Mouse (Mus musculus) midbrain, embryonic 10.5 days (tissue): ENCODE data around the gene Gm340. TPM values are rescaled to one million over a fixed set of nuclear protein-coding genes. Genes with fewer than 3 reads are reported as not detected.

ENCODE experiments used
- DNase-seq: peaks from one replicate; pipeline ENCODE4 v3.0.0-alpha.2; 2017; ENCODE audit warnings: low spot score
- H3K27ac ChIP-seq: fragments of 300-500 bp; sonication (generic); replicated peaks from 2 replicates; pipeline ENCODE4 v1.5.1; 2016; ENCODE audit warnings: mild to moderate bottlenecking
- H3K27me3 ChIP-seq: fragments of 300-500 bp; sonication (generic); 2 replicates; pipeline ENCODE4 v1.6.1; 2016; ENCODE audit warnings: low read depth, mild to moderate bottlenecking; ENCODE audit not compliant: poor library complexity, severe bottlenecking
- H3K36me3 ChIP-seq: fragments of 300-500 bp; sonication (generic); 2 replicates; pipeline ENCODE4 v1.6.1; 2016; ENCODE audit warnings: mild to moderate bottlenecking, moderate library complexity
- H3K4me1 ChIP-seq: fragments of 300-500 bp; sonication (generic); 2 replicates; pipeline ENCODE4 v1.6.1; 2016
- H3K4me3 ChIP-seq: fragments of 300-500 bp; sonication (generic); 2 replicates; pipeline ENCODE4 v1.5.1; 2016; ENCODE audit warnings: mild to moderate bottlenecking, moderate library complexity
- H3K9me3 ChIP-seq: fragments of 300-500 bp; sonication (generic); replicated peaks from 2 replicates; pipeline ENCODE4 v1.6.1; 2016; ENCODE audit warnings: mild to moderate bottlenecking
- WGBS: fragments of 180-500 bp; shearing (Covaris S2); methylation state at CpG from one replicate; pipeline ENCODE4 v1.1.7; 2016; 5-methylcytosine and 5-hydroxymethylcytosine counted together
- polyA plus RNA-seq: library from polyadenylated mRNA; unstranded; fragments of >200 nt; fragmentation: Nextera tagmentation; extraction: Ambion mirVana; gene quantifications from 2 replicates; pipeline ENCODE4 v1.2.1, GENCODE M21; 2016

The Gm340 gene
- polyA plus RNA-seq, 1 experiment from 2014 or later = 2.4 TPM

GRCm38 (mm10) chr19:41587431-41588222 lies 5.5 kb downstream of the Gm340 start:
- WGBS = 87% methylated on average over 20 of the region's 20 CpGs
- Histone ChIP-seq H3K27me3 (no peaks in the 10 kb centered on the region), H3K27ac (no peak overlapping the region), H3K36me3 (peaks cover 38% of the 10 kb centered on the region), H3K4me3 (no peak overlapping the region), H3K9me3 (no peaks in the 10 kb centered on the region), H3K4me1 (peaks cover 10% of the 10 kb centered on the region; the same call in 1 of the 2 replicates)
- DNase-seq = no peak

- 84% methylated on average over 7 of the region's 7 CpGs for WGBS
Observed at GRCm38 (mm10) chr19:41589026-41589425, 6.9 kb downstream of the Gm340 start.

GRCm38 (mm10) chr19:41589681-41590080 lies 7.5 kb downstream of the Gm340 start:
- Histone ChIP-seq H3K4me1 (peaks cover 10% of the 10 kb centered on the region; the same call in 1 of the 2 replicates), H3K36me3 (peaks cover 18% of the 10 kb centered on the region), H3K27ac (no peak overlapping the region), H3K27me3 (no peaks in the 10 kb centered on the region), H3K9me3 (no peaks in the 10 kb centered on the region), H3K4me3 (no peak overlapping the region)
- DNase-seq = no peak
- 85% methylated on average over 8 of the region's 8 CpGs for WGBS

More at GRCm38 (mm10) chr19:41589026-41589425, 6.9 kb downstream of the Gm340 start:
- DNase-seq = no peak
- Histone ChIP-seq H3K4me3 (no peak overlapping the region), H3K27me3 (no peaks in the 10 kb centered on the region), H3K9me3 (no peaks in the 10 kb centered on the region), H3K4me1 (peaks cover 10% of the 10 kb centered on the region; the same call in 1 of the 2 replicates), H3K36me3 (peaks cover 24% of the 10 kb centered on the region), H3K27ac (no peak overlapping the region)

- 85% methylated on average over 12 of the region's 12 CpGs for WGBS
Observed at GRCm38 (mm10) chr19:41591808-41592207, 9.6 kb downstream of the Gm340 start.

GRCm38 (mm10) chr19:41597170-41597894 lies 15.2 kb downstream of the Gm340 start:
- no peaks in the 10 kb centered on the region for H3K27me3 ChIP-seq
- WGBS = 86% methylated on average over 6 of the region's 6 CpGs

More at GRCm38 (mm10) chr19:41591808-41592207, 9.6 kb downstream of the Gm340 start:
- Histone ChIP-seq H3K36me3 (no peaks in the 10 kb centered on the region), H3K4me1 (peaks cover 15% of the 10 kb centered on the region), H3K27ac (no peak overlapping the region), H3K4me3 (no peak overlapping the region), H3K27me3 (no peaks in the 10 kb centered on the region), H3K9me3 (no peaks in the 10 kb centered on the region)
- DNase-seq = no peak

GRCm38 (mm10) chr19:41600647-41601046 lies 18.5 kb downstream of the Gm340 start:
- no peaks in the 10 kb centered on the region for H3K9me3 ChIP-seq
- H3K4me3 ChIP-seq = no peak overlapping the region
- H3K27ac ChIP-seq = 0 out of 2 replicates have a peak overlapping the region, but pooled peaks have one; percentile 11
- H3K36me3 ChIP-seq = peaks cover 27% of the 10 kb centered on the region
- WGBS = 61% methylated on average over 11 of the region's 11 CpGs
- H3K4me1 ChIP-seq = peaks cover 10% of the 10 kb centered on the region
- no peak for DNase-seq
- no peaks in the 10 kb centered on the region for H3K27me3 ChIP-seq

More at GRCm38 (mm10) chr19:41597170-41597894, 15.2 kb downstream of the Gm340 start:
- Histone ChIP-seq H3K9me3 (no peaks in the 10 kb centered on the region), H3K4me1 (peaks cover 15% of the 10 kb centered on the region), H3K27ac (no peak overlapping the region), H3K36me3 (peaks cover 11% of the 10 kb centered on the region; the same call in 1 of the 2 replicates), H3K4me3 (no peak overlapping the region)
- no peak for DNase-seq

- WGBS = 87% methylated on average over 10 of the region's 10 CpGs
- Histone ChIP-seq H3K9me3 (no peaks in the 10 kb centered on the region), H3K36me3 (peaks cover 52% of the 10 kb centered on the region), H3K27ac (no peak overlapping the region), H3K27me3 (peaks cover 5% of the 10 kb centered on the region), H3K4me1 (no peaks in the 10 kb centered on the region), H3K4me3 (no peak overlapping the region)
- DNase-seq = no peak
Observed at GRCm38 (mm10) chr19:41606208-41606987, 24.2 kb downstream of the Gm340 start.

GRCm38 (mm10) chr19:41611683-41612082 lies 29.5 kb downstream of the Gm340 start:
- Histone ChIP-seq H3K27me3 (peaks cover 47% of the 10 kb centered on the region), H3K27ac (no peak overlapping the region), H3K36me3 (peaks cover 23% of the 10 kb centered on the region), H3K4me1 (peaks cover 42% of the 10 kb centered on the region), H3K9me3 (no peaks in the 10 kb centered on the region), H3K4me3 (no peak overlapping the region)
- WGBS = 87% methylated on average over 6 of the region's 6 CpGs
- DNase-seq = no peak

- Histone ChIP-seq H3K4me3 (peak overlapping the region; percentile 36), H3K4me1 (peaks cover 61% of the 10 kb centered on the region)
- peak; percentile 63 for DNase-seq
Observed at GRCm38 (mm10) chr19:41613325-41614087, 31.3 kb downstream of the Gm340 start.

GRCm38 (mm10) chr19:41615606-41616224 lies 33.5 kb downstream of the Gm340 start:
- 45% methylated on average over 11 of the region's 11 CpGs for WGBS
- H3K27me3 ChIP-seq = peaks cover 76% of the 10 kb centered on the region
- DNase-seq = peak; percentile 77
- no peaks in the 10 kb centered on the region for H3K9me3 ChIP-seq
- peaks cover 65% of the 10 kb centered on the region for H3K4me1 ChIP-seq
- H3K4me3 ChIP-seq = no peak overlapping the region
- peak overlapping the region; percentile 19; the same call in 1 of the 2 replicates for H3K27ac ChIP-seq
- peaks cover 5% of the 10 kb centered on the region for H3K36me3 ChIP-seq

More at GRCm38 (mm10) chr19:41613325-41614087, 31.3 kb downstream of the Gm340 start:
- Histone ChIP-seq H3K27ac (peak overlapping the region; percentile 57), H3K27me3 (peaks cover 63% of the 10 kb centered on the region), H3K36me3 (peaks cover 14% of the 10 kb centered on the region), H3K9me3 (no peaks in the 10 kb centered on the region)
- 31% methylated on average over 16 of the region's 16 CpGs for WGBS

- peaks cover 65% of the 10 kb centered on the region for H3K4me1 ChIP-seq
- no peaks in the 10 kb centered on the region for H3K36me3 ChIP-seq
- H3K4me3 ChIP-seq = no peak overlapping the region
- H3K27me3 ChIP-seq = peaks cover 73% of the 10 kb centered on the region
- DNase-seq = no peak
- 75% methylated on average over 6 of the region's 6 CpGs for WGBS
- H3K9me3 ChIP-seq = no peaks in the 10 kb centered on the region
- peak overlapping the region; percentile 19; the same call in 1 of the 2 replicates for H3K27ac ChIP-seq
Observed at GRCm38 (mm10) chr19:41616274-41616673, 34.1 kb downstream of the Gm340 start.
